ENCODE assay signal across 9 mouse cellular contexts in the genomic region with DNA sequence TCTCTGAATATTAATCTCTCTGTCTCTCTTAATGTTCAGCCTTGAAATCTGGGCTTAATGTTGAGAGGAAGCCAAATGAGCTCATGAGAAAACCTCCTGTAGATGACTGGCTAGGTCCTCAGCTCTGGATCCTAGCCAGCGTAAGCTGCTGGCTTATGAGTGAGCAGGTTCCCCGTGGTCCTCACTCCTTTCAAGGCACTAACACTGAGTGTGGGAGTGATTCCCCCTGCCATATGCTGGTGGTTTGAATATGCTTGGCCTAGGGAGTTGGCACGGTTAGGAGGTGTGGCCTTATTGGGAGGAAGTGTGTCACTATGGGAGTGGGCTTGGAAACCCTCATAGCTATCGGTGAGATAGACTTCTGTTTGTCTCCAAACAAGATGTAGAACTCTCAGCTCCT. TPM values are rescaled to one million over a fixed set of nuclear protein-coding genes. Genes with fewer than 3 reads are reported as not detected.
A peak's percentile ranks its signal among the peaks of the same experiment; 100 is the strongest.
DNase-seq lines count a peak whose midpoint lies in the region; ATAC-seq and TF ChIP-seq lines count a peak whose summit lies in the region.
"Had no signal": no experiment of that assay in that cellular context is flagged by ENCODE, and none has a peak within 500 bp of the region (broad histone marks: within the 10 kb centered on the region; RNA-seq: fewer than 3 reads in every experiment).

No protein-coding gene starts in this region.

- H3K9ac ChIP-seq in kidney, embryonic 15.5 days: no peak overlapping the region
- H3K9ac ChIP-seq in hindbrain, embryonic 16.5 days (ENCODE audit: low read depth, low read length): no peak overlapping the region
- H3K9ac ChIP-seq: lung, embryonic 15.5 days had no signal

- no peak overlapping the region for H3K4me2 ChIP-seq in kidney, embryonic 15.5 days
- H3K4me2 ChIP-seq in hindbrain, embryonic 16.5 days (ENCODE audit: low read length): no peak overlapping the region
- H3K4me2 ChIP-seq: lung, embryonic 15.5 days had no signal

- no peak for TF ChIP-seq POLR2A in kidney, adult 2 months (IDR thresholded peaks at IDR 0.05; ENCODE audit: low read depth, low read length)

- no peak overlapping the region for H3K4me3 ChIP-seq in kidney, embryonic 15.5 days (replicated peaks)
- no peak overlapping the region for H3K4me3 ChIP-seq in kidney, adult 2 months (ENCODE audit: insufficient read depth, low read depth, low read length)
- no peak overlapping the region for H3K4me3 ChIP-seq in hindbrain, embryonic 16.5 days (ENCODE audit: low read length)
- H3K4me3 ChIP-seq: lung, embryonic 15.5 days had no signal

- H3K9me3 ChIP-seq in kidney, embryonic 15.5 days (replicated peaks): no peaks in the 10 kb centered on the region
- H3K9me3 ChIP-seq in hindbrain, embryonic 16.5 days (ENCODE audit: control insufficient read depth, low read length): no peaks in the 10 kb centered on the region
- H3K9me3 ChIP-seq: lung, embryonic 15.5 days had no signal

- DNase-seq in kidney, adult 2 months: no peak
- peak; percentile 61 for DNase-seq in adrenal gland, adult 8-10 months
- peak; percentile 45 for DNase-seq in cerebellum, adult 11 months
- DNase-seq in spleen, postnatal 10 days (ENCODE audit: low spot score in 2 of 2): no peak
- DNase-seq in ovary, adult 18-20 months (ENCODE audit: low spot score): no peak

- H3K27ac ChIP-seq in kidney, embryonic 15.5 days: no peak overlapping the region
- no peak overlapping the region for H3K27ac ChIP-seq in kidney, adult 2 months (ENCODE audit: insufficient read depth, low read depth, low read length)
- H3K27ac ChIP-seq in hindbrain, embryonic 16.5 days (ENCODE audit: low read depth, low read length): 0 out of 2 replicates have a peak overlapping the region, but pooled peaks have one; percentile 23
- H3K27ac ChIP-seq: lung, embryonic 15.5 days had no signal

- peaks cover 8% of the 10 kb centered on the region; the same call in 1 of the 2 replicates for H3K36me3 ChIP-seq in kidney, embryonic 15.5 days
- H3K36me3 ChIP-seq in kidney, adult 2 months (ENCODE audit: control insufficient read depth, insufficient read depth, low read length): no peaks in the 10 kb centered on the region
- H3K36me3 ChIP-seq in hindbrain, embryonic 16.5 days (ENCODE audit: control insufficient read depth, insufficient read depth, low read length): no peaks in the 10 kb centered on the region; the same call in 1 of the 2 replicates

- peaks cover 29% of the 10 kb centered on the region for H3K4me1 ChIP-seq in kidney, embryonic 15.5 days
- H3K4me1 ChIP-seq in kidney, adult 2 months (ENCODE audit: control insufficient read depth, insufficient read depth, low read length): peaks cover 23% of the 10 kb centered on the region
- peaks cover 12% of the 10 kb centered on the region for H3K4me1 ChIP-seq in hindbrain, embryonic 16.5 days (ENCODE audit: control insufficient read depth, insufficient read depth, low read depth, low read length)

- ATAC-seq in kidney, embryonic 15.5 days (replicated peaks; ENCODE audit: low FRiP score): 0 out of 2 replicates have a peak, but pooled peaks have one; percentile 18
- ATAC-seq in hindbrain, embryonic 16.5 days: peak; percentile 62
- ATAC-seq in CD4-positive, CD25-positive, alpha-beta regulatory T cell, adult 4 months: no peak

- no peak for TF ChIP-seq CTCF in kidney, adult 2 months (conservative IDR thresholded peaks at IDR 0.05; ENCODE audit: insufficient read depth, insufficient read length, low read depth, low read length)

- H3K27me3 ChIP-seq in kidney, embryonic 15.5 days: no peaks in the 10 kb centered on the region
- H3K27me3 ChIP-seq in kidney, adult 2 months (replicated peaks; ENCODE audit: control insufficient read depth, insufficient read depth, low read length): no peaks in the 10 kb centered on the region
- H3K27me3 ChIP-seq in hindbrain, embryonic 16.5 days (replicated peaks; ENCODE audit: control insufficient read depth, insufficient read depth, low read length): no peaks in the 10 kb centered on the region
- H3K27me3 ChIP-seq: lung, embryonic 15.5 days had no signal

- 80% methylated on average over 4 of the region's 4 CpGs for WGBS in kidney, embryonic 15.5 days
- WGBS in kidney, adult 2 months: 58% methylated on average over 4 of the region's 4 CpGs
- WGBS in hindbrain, embryonic 16.5 days: 50% methylated on average over 4 of the region's 4 CpGs

RNA-seq across cellular contexts. Expression of gene Dyrk1a, which starts 55.1 kb away (rescaled TPM):
- 8.7 and 9.7 TPM in 2 replicates for polyA plus RNA-seq in kidney, embryonic 15.5 days (2015; fragmentation: Nextera tagmentation; extraction: Ambion mirVana)
- polyA plus RNA-seq in kidney, adult 2 months (2012; rRNA removed): 25.5 and 27.2 TPM in 2 replicates
- total RNA-seq in adrenal gland, adult 8-10 months (2022): 10 to 100 TPM; 62.2 to 78.6 (median 69.6) TPM
- 9.4 and 9.8 TPM in 2 replicates for polyA plus RNA-seq in hindbrain, embryonic 16.5 days (2015; fragmentation: Nextera tagmentation; extraction: Ambion mirVana)
- 10 to 100 TPM; 24.2 to 26.6 TPM for polyA plus RNA-seq in CD4-positive, CD25-positive, alpha-beta regulatory T cell, adult 4 months (2017; shearing (Covaris generic))

Comparison
In these comparisons a context has a peak if more than half of its experiments do, and no peak if none do; other contexts are left out.
1. DNase-seq: peak in adrenal gland, adult 8-10 months (single experiment) and cerebellum, adult 11 months (single experiment); none in kidney, adult 2 months (single experiment), spleen, postnatal 10 days (0 of 2) and ovary, adult 18-20 months (single experiment).